Mouse (Mus musculus): ENCODE results near the gene Ndufa12.

Ndufa12 gene

GRCm38 (mm10) chr10:94230172-94230981 is 31.9 kb downstream of the Ndufa12 start:
- no peak for DNase-seq (ENCODE audit: low spot score in 2 of 2)

GRCm38 (mm10) chr10:94231025-94231424 is 32.5 kb downstream of the Ndufa12 start:
- no peak for DNase-seq (ENCODE audit: low spot score in 2 of 2)

GRCm38 (mm10) chr10:94235200-94235599 is 36.7 kb downstream of the Ndufa12 start:
- peak in 1 of 2 experiments; percentile 32 for DNase-seq (ENCODE audit: low spot score in 2 of 2)

GRCm38 (mm10) chr10:94241346-94241745 is 42.8 kb downstream of the Ndufa12 start:
- DNase-seq (ENCODE audit: low spot score in 2 of 2): no peak

GRCm38 (mm10) chr10:94247748-94248349 is 49.3 kb downstream of the Ndufa12 start:
- DNase-seq (ENCODE audit: low spot score in 2 of 2): no peak

GRCm38 (mm10) chr10:94249575-94250456 is 51.3 kb downstream of the Ndufa12 start:
- DNase-seq (ENCODE audit: low spot score in 2 of 2): peak in 1 of 2 experiments; percentile 22

- DNase-seq (ENCODE audit: low spot score in 2 of 2): no peak
These were observed 54.8 kb downstream of the Ndufa12 start for GRCm38 (mm10) chr10:94253260-94253807.

GRCm38 (mm10) chr10:94254766-94255165 is 56.2 kb downstream of the Ndufa12 start:
- peak in 1 of 2 experiments; percentile 6 for DNase-seq (ENCODE audit: low spot score in 2 of 2)

- no peak for DNase-seq (ENCODE audit: low spot score in 2 of 2)
These were observed 57.2 kb downstream of the Ndufa12 start for GRCm38 (mm10) chr10:94255744-94256143.

- DNase-seq (ENCODE audit: low spot score in 2 of 2): no peak
These were observed 58.0 kb downstream of the Ndufa12 start for GRCm38 (mm10) chr10:94256518-94256917.

- DNase-seq (ENCODE audit: low spot score in 2 of 2): no peak
These were observed 62.0 kb downstream of the Ndufa12 start for GRCm38 (mm10) chr10:94260544-94260943.

- no peak for DNase-seq (ENCODE audit: low spot score in 2 of 2)
These were observed 64.1 kb downstream of the Ndufa12 start for GRCm38 (mm10) chr10:94262646-94263045.

GRCm38 (mm10) chr10:94263211-94263610 is 64.7 kb downstream of the Ndufa12 start:
- DNase-seq (ENCODE audit: low spot score in 2 of 2): no peak

GRCm38 (mm10) chr10:94265656-94266542 is 67.4 kb downstream of the Ndufa12 start:
- DNase-seq (ENCODE audit: low spot score in 2 of 2): no peak
